Mouse (Mus musculus): ENCODE data around the gene Gtf2ird2.

Gene Gtf2ird2

DNA sequence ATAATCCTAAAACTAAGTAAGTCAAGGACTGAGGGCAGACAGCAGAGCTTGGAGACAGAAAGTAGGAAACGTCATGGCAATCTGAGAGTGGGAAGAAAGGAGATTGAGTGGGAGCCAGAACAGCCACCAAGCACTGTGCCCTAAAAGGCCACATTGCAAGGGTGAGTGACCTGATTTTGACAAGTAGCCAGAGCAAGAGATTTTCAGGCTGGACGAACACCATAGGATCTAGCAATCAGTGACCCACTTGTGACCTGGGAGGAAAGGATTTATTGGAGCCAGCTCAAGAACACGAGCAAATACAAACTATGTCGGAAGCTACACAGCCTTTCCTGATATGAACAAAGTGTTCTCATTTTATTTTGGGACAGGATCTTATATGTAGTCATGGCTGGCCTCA, 1.1 kb upstream of the Gtf2ird2 start:
- no peak for DNase-seq (ENCODE audit: low spot score in 2 of 2)

GRCm38 (mm10) chr5:134183162-134183561, 657 bp upstream of the Gtf2ird2 start:
- no peak for DNase-seq (ENCODE audit: low spot score in 2 of 2)

DNA sequence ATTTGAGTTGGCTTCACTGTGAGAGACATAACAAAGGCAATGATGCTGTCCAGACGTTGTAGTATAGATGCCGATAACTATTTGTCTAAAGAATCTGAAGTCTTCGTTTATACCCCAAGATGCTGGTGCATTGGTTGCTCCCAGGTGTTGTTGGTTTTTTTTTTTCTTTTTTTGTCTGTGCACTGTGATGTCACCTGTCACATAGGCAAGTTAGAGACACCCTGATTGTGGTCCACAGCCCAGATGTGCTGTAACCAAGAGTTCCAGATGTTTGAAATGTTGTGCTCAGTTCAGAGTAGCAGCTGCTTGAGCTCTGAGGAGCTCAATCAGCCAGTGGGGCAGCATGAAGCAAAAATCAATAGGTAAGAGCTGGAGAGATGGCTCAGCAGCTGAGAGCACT, 2.2 kb downstream of the Gtf2ird2 start:
- no peak for DNase-seq (ENCODE audit: low spot score in 2 of 2)

- DNase-seq (ENCODE audit: low spot score in 2 of 2), result peak; percentile 51 to 70
These were observed 3.3 kb downstream of the Gtf2ird2 start for GRCm38 (mm10) chr5:134186961-134187731.

- peak in 1 of 2 experiments; percentile 34 for DNase-seq (ENCODE audit: low spot score in 2 of 2)
These were observed 4.8 kb downstream of the Gtf2ird2 start for GRCm38 (mm10) chr5:134188571-134188970.

GRCm38 (mm10) chr5:134193664-134194063, 9.8 kb downstream of the Gtf2ird2 start:
- no peak for DNase-seq (ENCODE audit: low spot score in 2 of 2)

DNA sequence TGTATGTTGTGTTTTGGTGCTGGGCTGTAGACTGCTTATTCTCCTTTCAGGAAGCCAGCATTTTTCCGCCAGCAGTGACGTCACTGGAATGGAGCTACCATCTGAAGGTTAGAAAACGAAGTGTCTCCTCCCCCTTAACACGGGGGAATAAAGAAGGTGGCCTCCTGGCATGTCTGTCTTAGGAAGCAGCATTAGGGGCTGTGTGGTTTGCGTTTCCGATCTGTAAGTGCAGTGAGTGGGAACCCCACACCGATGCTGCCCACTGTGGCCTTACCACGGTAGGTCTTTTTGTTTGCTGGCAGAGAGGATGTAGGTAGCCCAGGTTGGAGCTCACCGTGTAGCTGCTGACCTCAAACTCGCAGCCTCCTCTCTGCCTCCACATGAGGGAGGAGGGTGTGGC, 22.9 kb downstream of the Gtf2ird2 start:
- DNase-seq (ENCODE audit: low spot score in 2 of 2), result no peak

DNA sequence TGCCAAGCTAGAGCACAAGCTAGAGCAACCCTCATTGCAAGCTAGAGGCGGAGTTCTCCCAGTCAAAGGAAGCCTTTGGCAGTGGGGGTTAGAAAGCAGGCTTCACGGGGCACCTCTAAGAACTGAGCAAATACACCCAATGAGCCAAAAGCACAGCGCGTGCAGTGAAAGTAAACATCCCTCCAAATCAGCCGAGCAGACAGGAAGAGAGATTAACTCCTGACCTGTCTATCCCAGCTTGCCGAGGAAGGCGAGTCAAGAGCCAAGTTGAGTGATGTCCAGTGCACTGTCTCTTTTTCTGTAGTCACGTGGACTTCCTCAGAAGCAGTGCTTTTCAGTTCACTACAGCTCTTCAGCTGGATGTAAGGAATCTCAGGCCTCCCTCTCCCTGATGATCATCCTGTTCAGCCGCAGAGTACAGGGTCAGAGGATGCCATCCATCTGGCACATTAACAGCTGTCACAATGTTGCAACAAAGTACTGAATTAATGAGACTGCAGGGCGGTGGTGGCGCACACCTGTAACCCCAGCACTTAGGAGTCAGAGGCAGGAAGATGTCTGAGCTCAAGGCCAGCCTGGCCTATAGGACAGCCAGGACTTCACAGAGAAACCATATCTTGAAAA, 26.2 kb downstream of the Gtf2ird2 start:
- no peak for DNase-seq (ENCODE audit: low spot score in 2 of 2)

DNA sequence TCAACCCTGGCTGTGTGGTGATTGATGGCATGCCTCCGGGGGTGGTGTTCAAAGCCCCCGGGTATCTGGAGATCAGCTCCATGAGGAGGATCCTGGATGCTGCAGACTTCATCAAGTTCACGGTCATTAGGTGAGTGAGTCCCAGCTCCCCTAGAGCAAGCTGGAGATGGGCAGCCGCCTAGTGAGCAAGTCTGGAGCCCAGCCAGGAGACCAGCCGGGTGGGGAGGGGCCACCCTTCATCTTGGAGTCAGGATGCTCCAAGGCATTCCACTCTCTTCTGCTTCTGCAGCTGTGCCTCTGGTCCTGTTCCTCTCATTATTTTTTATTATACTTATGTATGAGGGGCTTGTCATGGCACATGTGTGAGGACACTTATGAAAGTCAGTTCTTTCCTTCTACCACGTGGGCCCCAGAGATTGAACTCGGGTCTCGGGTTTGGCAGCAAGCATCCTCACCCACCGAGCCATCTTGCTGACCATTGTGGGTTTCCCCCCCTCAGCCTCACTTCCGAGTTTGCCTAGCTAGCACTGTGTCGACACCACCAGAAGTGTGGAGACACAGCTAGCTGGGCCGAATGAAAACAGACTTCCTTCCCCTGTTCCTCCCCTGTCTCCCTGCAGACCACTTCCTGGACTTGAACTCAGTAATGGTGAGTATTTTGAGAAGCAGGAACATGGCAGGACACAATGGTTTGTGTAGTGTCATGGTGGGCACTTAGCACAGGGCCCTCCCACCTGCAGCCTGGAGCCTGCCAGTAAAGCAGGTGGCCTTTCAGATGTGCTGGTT, 30.4 kb downstream of the Gtf2ird2 start:
- no peak for DNase-seq (ENCODE audit: low spot score in 2 of 2)

DNA sequence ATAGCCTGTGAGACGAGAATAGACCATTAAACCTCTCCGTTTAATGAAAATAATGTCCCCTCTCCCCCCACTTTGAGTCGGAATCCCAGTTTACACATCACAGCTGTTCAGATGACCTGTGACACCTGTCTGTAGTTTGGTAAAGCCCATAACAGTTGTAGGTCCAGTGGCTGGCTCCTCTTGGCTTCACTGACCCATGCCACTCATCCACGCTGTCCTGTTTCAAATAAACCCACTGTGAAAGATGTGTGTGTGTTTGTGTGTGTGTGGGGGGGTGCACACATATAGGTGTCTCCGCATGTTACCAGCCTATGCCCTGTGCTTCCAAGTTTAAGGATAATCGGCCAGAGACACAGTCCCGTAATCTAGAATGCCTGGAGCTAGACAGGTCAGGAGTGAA, 34.1 kb downstream of the Gtf2ird2 start:
- DNase-seq (ENCODE audit: low spot score in 2 of 2), result no peak

DNA sequence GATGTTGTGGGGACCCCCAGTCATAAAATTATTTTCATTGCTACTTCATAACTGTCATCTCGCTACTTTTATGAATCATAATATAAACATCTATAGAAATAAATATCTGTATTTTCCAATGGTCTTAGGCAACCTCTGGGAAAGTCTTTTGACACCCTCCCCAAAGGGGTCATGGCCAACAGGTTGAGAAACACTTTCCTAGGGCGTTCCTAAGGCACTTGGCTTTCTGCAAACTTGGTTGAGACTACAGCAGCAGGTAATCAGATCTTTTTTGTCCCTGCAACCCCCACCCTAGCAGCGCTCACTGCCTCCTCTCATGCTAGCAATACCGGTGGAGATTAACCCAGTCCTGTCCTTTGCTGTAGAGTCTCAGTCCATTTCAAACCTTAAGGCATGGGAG, 37.5 kb downstream of the Gtf2ird2 start:
- no peak for DNase-seq (ENCODE audit: low spot score in 2 of 2)

- no peak for DNase-seq (ENCODE audit: low spot score in 2 of 2)
These were observed 37.9 kb downstream of the Gtf2ird2 start for GRCm38 (mm10) chr5:134221708-134222150.

DNA sequence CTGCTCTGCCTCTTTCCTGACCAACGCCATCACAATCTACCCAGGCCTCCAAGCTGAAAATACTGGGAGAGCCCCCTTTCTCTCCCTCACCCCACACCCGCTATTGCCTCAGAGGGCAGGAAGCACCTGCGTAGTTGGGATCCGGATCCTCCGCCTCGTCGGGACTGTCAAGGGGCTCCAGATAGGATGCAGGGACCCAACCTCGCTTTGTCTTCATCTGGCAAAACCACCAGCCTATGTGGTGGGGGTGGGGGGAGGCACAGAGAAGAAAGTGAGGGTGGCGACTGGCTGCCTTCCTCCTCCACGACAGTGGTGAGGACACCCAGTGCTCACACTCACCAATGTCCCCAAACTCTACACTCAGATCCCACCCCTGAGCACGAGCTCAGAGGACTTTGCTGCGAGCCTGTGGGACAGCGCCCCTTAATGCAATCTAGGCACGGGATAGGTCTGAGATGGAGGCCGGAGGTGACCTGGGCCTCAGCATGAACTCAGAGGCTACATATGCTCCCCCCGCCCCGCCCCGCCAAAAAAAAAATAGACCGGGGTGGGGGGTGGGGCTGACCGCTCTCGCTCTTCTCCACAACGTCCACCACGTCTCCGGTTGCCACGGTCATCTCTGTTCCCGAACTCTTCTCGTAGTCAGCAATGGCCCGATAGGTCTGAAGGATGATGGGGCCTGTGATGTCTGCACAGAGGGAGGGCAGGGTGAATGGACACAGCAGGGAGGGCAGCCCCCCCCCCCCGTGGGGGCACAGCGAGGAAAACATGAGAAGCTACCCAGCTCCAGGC, 41.5 kb downstream of the Gtf2ird2 start:
- no peak for DNase-seq (ENCODE audit: low spot score in 2 of 2)

DNA sequence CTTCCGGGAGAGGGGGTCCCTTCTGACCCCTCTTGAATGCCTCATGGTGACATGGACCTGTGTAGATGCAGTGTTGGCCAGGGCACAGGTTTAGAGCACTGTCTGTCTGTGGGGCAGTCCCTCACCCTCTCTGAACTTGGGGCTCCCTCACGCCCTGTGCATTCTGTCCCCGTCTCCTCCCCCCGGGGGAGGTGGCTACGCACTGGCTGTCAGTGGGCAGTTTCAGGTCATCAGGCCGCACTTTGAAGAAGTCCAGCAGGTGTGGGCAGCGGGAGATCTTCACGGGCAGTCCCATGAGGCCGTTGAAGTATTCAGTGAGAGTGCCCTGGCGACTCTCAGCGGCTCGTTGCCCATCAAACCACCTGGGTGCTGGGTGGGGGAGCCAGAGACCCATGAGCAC, 43.1 kb downstream of the Gtf2ird2 start:
- DNase-seq (ENCODE audit: low spot score in 2 of 2), result no peak

DNA sequence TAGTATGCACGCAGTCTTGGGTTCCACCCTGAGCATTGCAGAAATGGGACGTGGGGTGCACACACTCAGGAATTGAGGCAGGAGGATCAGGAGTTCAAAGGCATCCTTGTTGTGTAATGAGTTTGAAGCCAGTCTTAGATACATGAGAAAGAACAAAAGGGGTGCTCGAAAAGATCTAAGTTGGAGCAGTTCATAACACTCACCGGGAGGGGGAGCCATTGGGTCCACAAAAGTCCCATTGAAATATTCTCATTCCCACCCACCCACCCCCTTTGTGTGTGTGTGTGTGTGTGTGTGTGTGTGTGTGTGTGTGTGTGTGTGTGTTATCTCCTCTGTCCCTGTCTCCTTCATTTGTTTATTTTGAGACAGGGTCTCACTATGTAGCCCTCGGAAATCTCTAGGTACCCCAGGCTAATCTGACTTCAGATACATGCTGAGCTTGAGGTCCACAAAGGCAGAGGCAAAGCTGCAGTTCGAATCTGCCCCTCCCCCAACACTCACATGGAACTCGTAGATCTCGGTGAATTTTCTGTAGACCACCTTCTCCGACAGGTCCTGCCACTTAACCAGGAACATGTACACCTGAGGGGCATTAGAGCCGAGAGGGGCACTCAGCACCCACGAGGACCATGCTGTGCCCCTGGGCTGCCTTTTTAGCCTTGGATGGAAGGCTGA, 43.9 kb downstream of the Gtf2ird2 start:
- DNase-seq (ENCODE audit: low spot score in 2 of 2), result peak in 1 of 2 experiments; percentile 60

DNA sequence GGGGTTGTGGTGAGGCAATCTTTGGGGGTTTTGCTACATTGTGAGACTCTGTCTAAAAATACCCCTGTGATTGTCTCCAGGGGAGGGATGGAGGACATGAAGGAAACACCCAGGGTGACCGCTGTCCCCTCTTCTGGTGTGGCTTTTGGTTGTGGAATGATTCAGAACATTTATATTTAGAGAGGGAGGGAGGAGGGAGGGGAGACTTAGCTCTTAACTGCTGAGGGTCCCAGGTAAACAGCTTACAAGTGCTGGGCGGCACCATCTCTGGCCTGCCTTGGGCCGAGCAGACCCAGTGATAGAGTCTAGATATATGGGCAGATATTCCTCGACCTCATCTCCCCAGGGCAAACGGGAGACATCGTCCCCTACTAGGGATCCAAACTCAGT, 44.4 kb downstream of the Gtf2ird2 start:
- no peak for DNase-seq (ENCODE audit: low spot score in 2 of 2)

- DNase-seq (ENCODE audit: low spot score in 2 of 2), result no peak
These were observed 45.6 kb downstream of the Gtf2ird2 start, which contains the start of gene Ncf1 for GRCm38 (mm10) chr5:134229391-134229790. TSS of gene Ncf1 (minus strand) at chr5:134229625.

DNA sequence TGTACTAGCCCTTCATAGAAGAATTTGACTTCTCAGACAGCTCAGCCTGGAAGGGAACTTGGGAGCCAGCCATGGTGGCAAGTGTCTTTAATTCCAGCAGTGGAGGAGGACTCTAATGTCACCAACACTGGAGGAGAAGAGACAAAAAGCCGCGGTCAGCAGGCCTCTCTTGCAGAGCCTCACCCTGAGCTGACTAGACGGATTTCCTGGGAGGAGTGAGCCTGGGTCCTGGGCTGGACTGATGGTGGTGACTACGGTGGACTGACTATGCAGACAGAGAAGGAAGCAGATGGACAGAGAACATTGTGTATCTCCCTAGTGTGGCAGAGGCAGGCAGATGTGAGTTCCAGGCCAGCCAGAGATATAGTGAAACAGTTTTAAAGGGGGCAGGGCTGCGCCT, 47.6 kb downstream of the Gtf2ird2 start:
- DNase-seq (ENCODE audit: low spot score in 2 of 2), result no peak

DNA sequence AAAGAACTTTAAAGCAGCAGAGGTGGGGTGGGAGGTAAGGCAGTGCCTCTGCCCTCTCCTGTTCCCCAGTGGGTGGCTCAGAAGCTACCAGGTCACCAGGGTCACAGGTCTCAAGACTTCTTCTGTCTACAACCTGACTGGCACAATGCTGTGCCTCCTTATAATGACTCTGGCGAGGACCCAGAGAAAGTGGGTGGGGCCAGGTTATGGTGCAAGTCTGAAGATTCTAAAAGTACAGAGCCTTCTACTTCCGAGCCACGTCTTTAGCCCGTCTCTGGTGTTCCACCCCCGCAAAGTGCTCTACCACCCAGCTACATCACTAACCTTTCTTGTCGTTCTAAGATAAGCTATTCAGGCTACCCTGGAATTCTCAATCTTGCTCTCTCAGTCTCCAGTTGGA, 48.3 kb downstream of the Gtf2ird2 start:
- peak in 1 of 2 experiments; percentile 37 for DNase-seq (ENCODE audit: low spot score in 2 of 2)

DNA sequence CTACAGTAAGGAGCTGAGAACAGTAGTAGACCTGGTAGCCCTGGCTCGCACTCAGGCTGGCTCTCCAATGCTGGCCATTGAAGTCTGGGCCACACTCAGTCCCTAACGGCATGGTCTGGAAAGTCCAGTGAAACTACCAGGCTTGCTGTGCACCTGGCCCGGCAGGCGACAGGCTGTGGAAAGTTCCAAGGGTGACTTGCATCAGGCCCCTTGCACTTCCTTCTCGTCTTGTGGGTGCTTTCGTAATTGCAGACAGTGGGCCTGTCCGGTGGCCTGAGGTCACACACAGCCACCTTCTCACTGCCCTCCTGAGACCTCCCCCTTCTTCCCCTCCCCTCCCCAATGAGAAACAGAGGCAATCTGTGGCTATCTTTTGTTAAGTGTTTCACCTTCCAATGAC, 48.7 kb downstream of the Gtf2ird2 start:
- no peak for DNase-seq (ENCODE audit: low spot score in 2 of 2)

DNA sequence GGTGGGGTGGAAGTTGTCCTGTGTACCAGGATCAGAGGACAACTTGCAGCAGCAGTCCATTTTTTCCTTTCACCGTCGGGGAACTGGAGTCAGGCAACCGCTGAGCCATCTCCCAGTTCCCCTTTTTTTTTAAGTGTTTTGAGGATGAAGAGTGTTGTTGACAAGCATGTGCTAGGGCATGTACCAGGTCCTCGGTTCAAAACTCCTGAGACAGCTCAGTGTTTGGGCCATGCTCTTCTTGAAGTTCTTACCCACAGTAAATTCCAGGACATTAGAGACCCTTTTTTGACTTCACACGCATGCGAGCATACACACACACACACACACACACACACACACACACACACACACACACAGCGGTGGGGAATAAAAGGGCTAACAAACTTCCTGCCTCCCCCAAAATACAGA, 49.4 kb downstream of the Gtf2ird2 start:
- DNase-seq (ENCODE audit: low spot score in 2 of 2), result peak in 1 of 2 experiments; percentile 53
